Mouse (Mus musculus): Measurements from ENCODE around the gene Camk2n2. TPM values are rescaled to one million over a fixed set of nuclear protein-coding genes. Genes with fewer than 3 reads are reported as not detected.
"Not testable (repeated sequence)": the region's sequence is repeated elsewhere in the genome, so short reads cannot be mapped to it uniquely, and the experiment has no call there.

The Camk2n2 gene
- polyA plus RNA-seq (2014; fragmentation: Nextera tagmentation; extraction: Ambion mirVana), result 6.0 and 6.2 TPM in 2 replicates

DNA sequence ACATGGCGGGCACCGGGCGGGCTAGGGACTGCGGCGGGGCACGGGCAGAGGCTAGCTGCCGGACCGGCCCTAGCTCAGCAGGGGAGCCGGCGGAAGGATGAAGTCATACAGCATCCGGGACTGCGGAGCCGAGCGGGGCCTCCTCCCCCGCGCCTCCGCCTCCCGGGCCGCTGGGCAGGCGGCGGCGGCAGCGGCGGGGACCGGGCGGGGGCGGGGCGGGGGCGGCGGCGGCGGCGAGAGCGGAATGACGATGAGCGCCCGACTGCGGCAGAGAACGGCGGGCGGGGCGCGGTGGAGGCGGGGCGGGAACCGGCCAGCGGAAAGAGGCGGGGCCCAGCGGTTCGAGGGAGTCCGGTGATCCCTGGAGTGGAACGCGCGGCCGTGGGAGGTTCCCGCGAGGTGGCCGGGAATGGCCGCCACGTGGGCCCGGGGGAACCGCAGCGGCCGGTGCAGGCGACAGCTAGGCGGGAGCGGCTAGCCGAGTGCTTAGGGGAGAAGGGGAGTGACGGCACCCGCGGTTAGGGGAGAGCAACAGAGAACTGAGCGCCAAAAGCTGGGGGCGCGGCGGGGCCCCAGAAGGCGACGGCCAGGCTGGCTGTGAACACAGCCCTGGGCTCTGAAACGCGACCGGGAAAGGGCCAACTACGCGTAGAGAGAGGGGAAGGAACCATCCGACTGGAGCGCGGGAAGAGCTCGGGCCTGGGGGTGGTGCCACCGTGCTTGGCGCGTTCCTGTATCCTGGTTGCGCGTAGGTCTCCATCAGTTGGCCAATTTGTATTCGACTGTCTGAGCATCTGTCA is at the start of gene Camk2n2:
Gene Camk2n2, minus strand, starts transcription at position 97 of the 800 bp plus-strand sequence.
- ATAC-seq (ENCODE audit: low FRiP score), result peak; percentile 65
- H3K4me3 ChIP-seq (ENCODE audit: low read depth, low read length), result peak within 1 kb of the TSS; percentile 74
- under 1% methylated on average over 60 of the region's 92 CpGs for WGBS

DNA sequence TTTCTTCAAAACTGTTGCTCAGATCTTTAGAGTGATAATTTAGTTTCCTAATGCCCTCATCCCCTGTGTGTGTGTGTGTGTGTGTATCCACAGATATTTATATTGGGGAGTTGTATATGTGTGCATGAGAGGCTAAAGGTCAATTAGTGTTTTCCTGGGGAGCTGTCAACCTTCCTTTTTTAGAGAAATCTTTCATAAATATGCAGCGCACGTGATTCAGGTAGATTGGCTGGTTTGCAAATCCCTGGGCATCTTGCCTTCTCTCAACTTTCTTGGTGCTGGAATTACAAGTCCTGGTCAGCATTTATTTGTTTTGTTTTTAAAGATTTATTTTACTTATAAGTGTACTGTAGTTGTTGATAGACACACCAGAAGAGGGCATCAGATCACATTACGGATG is 49.2 kb upstream of the Camk2n2 start:
- H3K9ac ChIP-seq (ENCODE audit: low read depth, low read length), result no peak overlapping the region
- no peaks in the 10 kb centered on the region for H3K27me3 ChIP-seq (ENCODE audit: control insufficient read depth, insufficient read depth, low read length)
- no peak overlapping the region for H3K4me3 ChIP-seq (ENCODE audit: low read depth, low read length)

More for the DNA sequence above, at the start of gene Camk2n2:
- peaks cover 9% of the 10 kb centered on the region; the same call in 1 of the 2 replicates for H3K4me1 ChIP-seq (replicated peaks; ENCODE audit: control insufficient read depth, insufficient read depth, low read length)
- H3K27me3 ChIP-seq (ENCODE audit: control insufficient read depth, insufficient read depth, low read length), result no peaks in the 10 kb centered on the region; the same call in 1 of the 2 replicates
- no peaks in the 10 kb centered on the region for H3K36me3 ChIP-seq (ENCODE audit: control insufficient read depth, insufficient read depth, low read length)
- peak; percentile 73 for DNase-seq (ENCODE audit: low spot score)
- H3K9ac ChIP-seq (ENCODE audit: low read depth, low read length), result peak within 1 kb of the TSS; percentile 86
- peak within 1 kb of the TSS; percentile 98 for H3K4me2 ChIP-seq (replicated peaks; ENCODE audit: low read depth, low read length)
- no peaks in the 10 kb centered on the region for H3K9me3 ChIP-seq (ENCODE audit: control insufficient read depth, low read length)
- peak within 1 kb of the TSS; percentile 91 for H3K27ac ChIP-seq (ENCODE audit: low read depth, low read length)

DNA sequence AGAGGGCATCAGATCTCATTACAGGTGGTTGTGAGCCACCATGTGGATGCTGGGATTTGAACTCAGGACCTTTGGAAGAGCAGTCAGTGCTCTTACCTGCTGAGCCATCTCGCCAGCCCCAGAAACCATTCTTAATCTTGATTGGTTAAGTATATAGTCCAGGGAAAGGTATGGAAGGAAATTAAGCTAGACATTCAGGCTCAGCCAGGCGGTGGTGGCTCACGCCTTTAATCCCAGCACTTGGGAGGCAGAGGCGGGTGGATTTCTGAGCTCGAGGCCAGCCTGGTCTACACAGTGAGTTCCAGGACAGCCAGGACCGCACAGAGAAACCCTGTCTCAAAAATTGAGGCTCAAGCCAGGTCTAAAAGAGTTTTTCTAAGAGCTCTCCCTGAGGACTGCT is 46.9 kb upstream of the Camk2n2 start, which contains the start of gene Eif4g1:
Gene Eif4g1, plus strand, starts transcription at position 301 of the 400 bp plus-strand sequence.
- not testable (repeated sequence) for H3K4me3 ChIP-seq (ENCODE audit: low read depth, low read length); H3K27me3 ChIP-seq (ENCODE audit: control insufficient read depth, insufficient read depth, low read length); H3K36me3 ChIP-seq (ENCODE audit: control insufficient read depth, insufficient read depth, low read length); H3K9me3 ChIP-seq (ENCODE audit: control insufficient read depth, low read length); H3K9ac ChIP-seq (ENCODE audit: low read depth, low read length); H3K4me1 ChIP-seq (replicated peaks; ENCODE audit: control insufficient read depth, insufficient read depth, low read length); DNase-seq (ENCODE audit: low spot score); H3K27ac ChIP-seq (ENCODE audit: low read depth, low read length); H3K4me2 ChIP-seq (replicated peaks; ENCODE audit: low read depth, low read length); ATAC-seq (ENCODE audit: low FRiP score)
- WGBS, result 90% methylated on average over 3 of the region's 6 CpGs

More for the DNA sequence above, 49.2 kb upstream of the Camk2n2 start:
- DNase-seq (ENCODE audit: low spot score) (no peak), ATAC-seq (ENCODE audit: low FRiP score) (no peak)
- Histone ChIP-seq H3K36me3 (ENCODE audit: control insufficient read depth, insufficient read depth, low read length) (no peaks in the 10 kb centered on the region), H3K4me1 (replicated peaks; ENCODE audit: control insufficient read depth, insufficient read depth, low read length) (peaks cover 4% of the 10 kb centered on the region; the same call in 1 of the 2 replicates), H3K4me2 (replicated peaks; ENCODE audit: low read depth, low read length) (no peak overlapping the region), H3K27ac (ENCODE audit: low read depth, low read length) (no peak overlapping the region), H3K9me3 (ENCODE audit: control insufficient read depth, low read length) (no peaks in the 10 kb centered on the region)
- 79% methylated on average over 3 of the region's 3 CpGs for WGBS

DNA sequence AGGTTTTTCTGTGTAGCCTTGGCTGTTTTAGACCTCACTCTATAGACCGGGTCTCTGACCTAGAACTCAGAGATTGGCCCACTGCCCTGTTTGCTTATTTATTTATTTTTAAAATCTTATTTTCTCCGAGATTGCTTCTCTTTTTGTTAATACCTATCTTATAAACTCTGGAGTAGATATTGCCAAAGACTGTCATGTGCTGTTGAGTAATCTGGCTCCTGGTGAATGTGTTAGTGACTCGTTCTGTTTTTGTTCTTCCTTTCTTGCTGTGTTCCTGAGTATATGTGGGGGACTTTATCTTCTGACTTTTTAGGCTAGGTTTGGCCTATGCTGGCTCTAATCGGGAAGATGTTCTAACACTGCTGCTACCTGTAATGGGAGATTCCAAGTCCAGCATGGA is 36.6 kb upstream of the Camk2n2 start:
- H3K9me3 ChIP-seq (ENCODE audit: control insufficient read depth, low read length), result no peaks in the 10 kb centered on the region
- H3K27me3 ChIP-seq (ENCODE audit: control insufficient read depth, insufficient read depth, low read length), result no peaks in the 10 kb centered on the region
- DNase-seq (ENCODE audit: low spot score) (no peak), ATAC-seq (ENCODE audit: low FRiP score) (no peak)
- H3K36me3 ChIP-seq (ENCODE audit: control insufficient read depth, insufficient read depth, low read length), result peaks cover 26% of the 10 kb centered on the region
- no peak overlapping the region for H3K9ac ChIP-seq (ENCODE audit: low read depth, low read length)
- no peaks in the 10 kb centered on the region for H3K4me1 ChIP-seq (replicated peaks; ENCODE audit: control insufficient read depth, insufficient read depth, low read length)
- 90% methylated on average over 4 of the region's 4 CpGs for WGBS
- no peak overlapping the region for H3K4me3 ChIP-seq (ENCODE audit: low read depth, low read length)
- H3K4me2 ChIP-seq (replicated peaks; ENCODE audit: low read depth, low read length), result no peak overlapping the region
- no peak overlapping the region for H3K27ac ChIP-seq (ENCODE audit: low read depth, low read length)

DNA sequence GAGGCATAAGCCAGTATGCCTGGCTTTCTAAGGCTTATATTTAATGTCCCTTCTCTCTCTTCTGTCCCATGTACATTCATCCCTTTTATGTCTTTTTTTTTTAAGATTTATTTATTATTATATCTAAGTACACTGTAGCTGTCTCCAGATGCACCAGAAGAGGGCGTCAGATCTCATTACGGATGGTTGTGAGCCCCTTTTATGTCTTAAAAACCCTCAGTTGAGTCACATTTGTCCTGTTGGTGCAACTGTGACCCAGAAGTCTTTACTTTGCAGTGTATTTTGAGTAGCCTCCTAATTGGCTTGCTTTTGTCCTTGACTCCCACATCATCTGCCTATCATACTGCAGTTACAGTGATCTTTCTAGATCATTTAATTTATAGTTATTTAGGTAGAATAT is 32.2 kb upstream of the Camk2n2 start:
- no peak for ATAC-seq (ENCODE audit: low FRiP score)
- no peaks in the 10 kb centered on the region for H3K27me3 ChIP-seq (ENCODE audit: control insufficient read depth, insufficient read depth, low read length)
- H3K4me3 ChIP-seq (ENCODE audit: low read depth, low read length), result no peak overlapping the region
- 63% methylated on average over 2 of the region's 2 CpGs for WGBS
- H3K27ac ChIP-seq (ENCODE audit: low read depth, low read length), result no peak overlapping the region
- H3K4me2 ChIP-seq (replicated peaks; ENCODE audit: low read depth, low read length), result no peak overlapping the region
- no peaks in the 10 kb centered on the region for H3K4me1 ChIP-seq (replicated peaks; ENCODE audit: control insufficient read depth, insufficient read depth, low read length)
- no peak overlapping the region for H3K9ac ChIP-seq (ENCODE audit: low read depth, low read length)
- DNase-seq (ENCODE audit: low spot score), result no peak
- H3K9me3 ChIP-seq (ENCODE audit: control insufficient read depth, low read length), result no peaks in the 10 kb centered on the region
- 0 out of 2 replicates have a peak, but pooled peaks cover 5% of the 10 kb centered on the region for H3K36me3 ChIP-seq (ENCODE audit: control insufficient read depth, insufficient read depth, low read length)

DNA sequence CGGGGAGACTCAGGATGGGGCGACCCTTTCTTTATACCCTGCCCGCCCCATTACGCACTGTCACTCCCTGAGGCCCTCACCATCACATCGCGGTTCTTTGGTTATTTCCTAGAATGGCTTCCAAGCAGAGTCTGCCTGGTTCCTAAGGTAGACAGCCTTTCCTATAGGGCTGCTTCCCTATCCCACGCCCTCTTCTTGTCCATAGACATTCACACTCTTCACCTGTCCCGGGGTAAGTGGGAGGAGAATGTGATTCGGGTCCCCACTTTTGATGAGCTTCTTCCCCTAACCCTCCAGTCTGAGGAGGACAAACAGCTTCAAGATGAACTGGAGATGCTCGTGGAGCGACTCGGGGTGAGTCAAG is 30.8 kb upstream of the Camk2n2 start:
- Histone ChIP-seq H3K9me3 (ENCODE audit: control insufficient read depth, low read length) (no peaks in the 10 kb centered on the region), H3K9ac (ENCODE audit: low read depth, low read length) (peak overlapping the region; percentile 80), H3K27ac (ENCODE audit: low read depth, low read length) (peak overlapping the region; percentile 63), H3K4me3 (ENCODE audit: low read depth, low read length) (peak overlapping the region; percentile 72), H3K27me3 (ENCODE audit: control insufficient read depth, insufficient read depth, low read length) (no peaks in the 10 kb centered on the region), H3K4me1 (replicated peaks; ENCODE audit: control insufficient read depth, insufficient read depth, low read length) (no peaks in the 10 kb centered on the region), H3K4me2 (replicated peaks; ENCODE audit: low read depth, low read length) (peak overlapping the region; percentile 81), H3K36me3 (ENCODE audit: control insufficient read depth, insufficient read depth, low read length) (0 out of 2 replicates have a peak, but pooled peaks cover under 1% of the 10 kb centered on the region)
- ATAC-seq (ENCODE audit: low FRiP score) (no peak; the same call in 1 of the 2 replicates), DNase-seq (ENCODE audit: low spot score) (no peak)
- WGBS, result 12% methylated on average over 12 of the region's 12 CpGs

DNA sequence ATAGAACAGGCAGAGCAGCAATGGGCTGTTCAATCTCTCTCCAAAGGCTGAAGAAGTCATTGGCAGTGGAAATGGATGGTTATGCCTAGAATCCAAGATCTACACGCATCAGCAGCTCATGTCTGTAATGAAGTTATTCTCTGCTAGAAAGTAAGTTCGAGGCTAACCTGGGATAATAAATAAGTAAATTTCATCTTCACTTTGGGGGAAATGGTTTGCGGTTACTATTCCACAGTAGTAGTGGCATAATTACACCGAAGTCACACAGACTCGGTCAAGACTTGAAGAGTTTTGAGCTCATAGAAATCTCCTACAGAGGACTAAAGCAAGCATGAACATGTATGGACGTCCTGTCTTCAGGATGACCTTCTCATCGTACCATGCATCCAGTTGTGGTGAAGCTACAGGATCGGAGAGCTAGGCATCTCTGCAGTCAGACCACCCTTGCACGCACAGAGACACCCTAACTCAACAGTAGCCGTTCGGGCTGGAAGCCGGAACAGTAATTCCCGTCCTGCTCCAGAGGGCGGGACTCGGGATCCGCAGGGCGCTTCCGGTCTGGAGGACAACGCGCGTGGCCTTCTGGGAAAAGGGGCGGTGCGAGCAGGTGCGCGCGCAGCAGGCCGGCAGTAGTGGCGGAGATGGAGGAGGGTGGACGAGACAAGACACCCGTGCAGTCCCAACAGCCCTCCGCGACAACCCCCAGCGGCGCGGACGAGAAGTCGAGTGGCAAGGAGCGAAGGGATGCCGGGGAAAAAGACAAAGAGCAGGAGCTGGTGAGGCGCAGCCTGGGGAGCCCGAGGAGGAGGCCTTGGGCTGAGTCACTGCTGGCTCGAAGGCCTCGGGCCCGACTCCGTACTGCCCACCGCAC is 30.2 kb upstream of the Camk2n2 start, which contains the start of gene Psmd2:
Gene Psmd2, plus strand, starts transcription at position 577 of the 871 bp plus-strand sequence.
- Histone ChIP-seq H3K36me3 (ENCODE audit: control insufficient read depth, insufficient read depth, low read length) (no peaks in the 10 kb centered on the region), H3K27me3 (ENCODE audit: control insufficient read depth, insufficient read depth, low read length) (no peaks in the 10 kb centered on the region), H3K4me3 (ENCODE audit: low read depth, low read length) (peak within 1 kb of the TSS; percentile 72), H3K4me1 (replicated peaks; ENCODE audit: control insufficient read depth, insufficient read depth, low read length) (no peaks in the 10 kb centered on the region), H3K9me3 (ENCODE audit: control insufficient read depth, low read length) (no peaks in the 10 kb centered on the region), H3K9ac (ENCODE audit: low read depth, low read length) (peak within 1 kb of the TSS; percentile 80), H3K27ac (ENCODE audit: low read depth, low read length) (peak within 1 kb of the TSS; percentile 63), H3K4me2 (replicated peaks; ENCODE audit: low read depth, low read length) (peak within 1 kb of the TSS; percentile 81)
- peak; percentile 98 for DNase-seq (ENCODE audit: low spot score)
- WGBS, result 2% methylated on average over 45 of the region's 46 CpGs
- peak; percentile 98 for ATAC-seq (ENCODE audit: low FRiP score)

DNA sequence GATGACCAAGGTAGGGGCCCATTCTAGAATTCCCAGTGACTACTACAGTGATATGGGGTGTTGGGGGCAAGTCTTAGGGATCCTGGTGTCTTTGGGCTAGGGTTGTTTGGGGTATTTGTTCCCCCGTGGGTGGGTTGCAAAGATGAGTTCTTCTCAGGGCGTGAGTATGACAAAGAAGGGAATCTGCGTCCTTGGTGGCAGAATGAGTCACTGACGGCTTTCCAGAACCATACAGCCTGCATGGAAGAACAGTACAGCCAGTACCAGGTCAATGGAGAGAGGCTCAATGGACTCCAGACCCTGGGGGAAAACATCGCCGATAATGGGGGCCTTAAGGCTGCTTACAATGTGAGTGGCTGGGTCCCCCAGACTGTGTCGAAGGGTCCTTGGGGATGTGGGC is 22.8 kb upstream of the Camk2n2 start:
- H3K4me2 ChIP-seq (replicated peaks; ENCODE audit: low read depth, low read length), result no peak overlapping the region
- 84% methylated on average over 7 of the region's 7 CpGs for WGBS
- no peaks in the 10 kb centered on the region; the same call in 1 of the 2 replicates for H3K4me1 ChIP-seq (replicated peaks; ENCODE audit: control insufficient read depth, insufficient read depth, low read length)
- no peaks in the 10 kb centered on the region for H3K27me3 ChIP-seq (ENCODE audit: control insufficient read depth, insufficient read depth, low read length)
- H3K9me3 ChIP-seq (ENCODE audit: control insufficient read depth, low read length), result no peaks in the 10 kb centered on the region
- no peaks in the 10 kb centered on the region for H3K36me3 ChIP-seq (ENCODE audit: control insufficient read depth, insufficient read depth, low read length)
- no peak overlapping the region for H3K9ac ChIP-seq (ENCODE audit: low read depth, low read length)
- no peak overlapping the region for H3K27ac ChIP-seq (ENCODE audit: low read depth, low read length)
- ATAC-seq (ENCODE audit: low FRiP score) (no peak), DNase-seq (ENCODE audit: low spot score) (no peak)
- H3K4me3 ChIP-seq (ENCODE audit: low read depth, low read length), result no peak overlapping the region
